Mouse (Mus musculus): ENCODE results near the gene Scrn1.

Scrn1 gene

DNA sequence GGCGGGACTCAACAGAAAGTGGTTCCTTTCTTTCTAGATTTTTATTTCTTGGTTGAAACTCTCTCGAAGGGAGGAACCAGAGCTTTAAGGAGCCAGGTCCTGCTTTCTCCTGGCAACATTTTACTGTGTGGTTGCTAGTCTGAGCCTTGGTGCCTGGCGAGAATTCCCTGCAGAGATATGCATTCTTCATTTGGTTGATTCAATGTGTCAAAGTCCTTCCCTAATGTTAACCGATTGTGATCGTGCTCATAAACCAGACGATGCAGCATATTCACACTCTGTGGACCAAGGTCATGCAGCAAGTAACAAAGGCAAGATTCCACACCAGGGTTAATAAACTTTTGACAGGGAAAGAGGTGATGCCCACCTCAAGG is 244 bp upstream of the Scrn1 start:
- DNase-seq (ENCODE audit: low spot score in 2 of 2): no peak

DNA sequence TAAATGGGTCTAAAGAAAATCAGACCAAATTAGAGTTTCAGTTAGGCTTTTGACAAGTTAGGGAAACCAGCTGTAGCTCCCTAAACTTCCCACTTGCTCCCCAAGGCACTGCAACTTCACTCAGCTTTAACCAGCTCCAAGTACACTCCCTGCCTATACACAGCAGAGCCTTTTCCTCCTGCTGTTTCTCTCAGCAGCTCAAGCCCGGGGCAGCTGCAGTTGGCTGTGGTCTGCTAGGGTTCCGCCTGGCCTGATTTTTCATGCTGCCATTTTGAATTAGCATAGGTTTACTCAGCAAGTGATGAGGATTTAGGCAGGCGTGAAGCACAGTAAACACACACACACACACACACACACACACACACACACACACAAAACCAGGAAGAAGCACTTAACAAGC is 1.3 kb downstream of the Scrn1 start:
- DNase-seq (ENCODE audit: low spot score in 2 of 2): no peak

DNA sequence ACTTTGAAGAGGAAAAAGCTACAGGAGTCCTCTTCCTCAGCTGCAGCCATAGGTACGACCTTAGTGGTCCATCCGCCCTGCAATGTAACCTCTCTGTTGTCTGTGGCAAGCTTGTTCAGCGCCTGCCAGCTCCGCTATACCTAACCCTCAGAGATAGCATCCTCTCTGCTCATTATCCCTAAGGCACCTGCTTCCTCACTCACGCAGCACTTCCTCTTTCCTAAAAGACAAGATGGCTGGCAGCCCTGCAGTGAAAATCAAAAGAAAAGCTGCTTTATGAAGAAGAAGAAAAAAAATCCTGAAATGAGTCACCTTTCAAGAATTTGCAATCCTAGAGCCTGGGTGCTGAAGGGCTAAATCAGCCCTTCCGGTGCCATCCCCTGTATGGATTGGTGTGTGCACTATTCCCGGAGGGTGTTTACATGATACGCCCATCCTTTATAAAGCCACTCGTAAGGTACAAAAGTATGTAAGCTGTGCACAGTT is 1.7 kb downstream of the Scrn1 start:
- no peak for DNase-seq (ENCODE audit: low spot score in 2 of 2)

DNA sequence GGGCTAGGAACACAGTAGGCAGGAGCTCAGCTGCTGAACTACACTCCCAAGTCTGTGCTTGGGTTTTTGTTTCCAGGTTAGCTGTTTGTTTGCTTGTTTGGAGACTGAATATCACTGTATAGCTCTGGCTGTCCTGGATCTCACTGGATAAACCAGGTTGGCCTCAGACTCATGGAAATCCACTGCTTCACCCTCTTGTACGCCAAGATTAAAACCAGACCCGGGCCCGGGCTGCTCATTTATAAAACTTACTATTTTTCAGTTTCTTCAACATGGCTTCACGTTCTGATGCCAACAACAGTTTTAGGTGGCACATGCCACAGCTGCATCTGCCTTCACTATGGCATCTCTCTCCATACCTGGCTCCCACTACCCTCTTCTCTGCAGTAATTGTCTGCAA is 2.7 kb downstream of the Scrn1 start:
- DNase-seq (ENCODE audit: low spot score in 2 of 2): no peak

DNA sequence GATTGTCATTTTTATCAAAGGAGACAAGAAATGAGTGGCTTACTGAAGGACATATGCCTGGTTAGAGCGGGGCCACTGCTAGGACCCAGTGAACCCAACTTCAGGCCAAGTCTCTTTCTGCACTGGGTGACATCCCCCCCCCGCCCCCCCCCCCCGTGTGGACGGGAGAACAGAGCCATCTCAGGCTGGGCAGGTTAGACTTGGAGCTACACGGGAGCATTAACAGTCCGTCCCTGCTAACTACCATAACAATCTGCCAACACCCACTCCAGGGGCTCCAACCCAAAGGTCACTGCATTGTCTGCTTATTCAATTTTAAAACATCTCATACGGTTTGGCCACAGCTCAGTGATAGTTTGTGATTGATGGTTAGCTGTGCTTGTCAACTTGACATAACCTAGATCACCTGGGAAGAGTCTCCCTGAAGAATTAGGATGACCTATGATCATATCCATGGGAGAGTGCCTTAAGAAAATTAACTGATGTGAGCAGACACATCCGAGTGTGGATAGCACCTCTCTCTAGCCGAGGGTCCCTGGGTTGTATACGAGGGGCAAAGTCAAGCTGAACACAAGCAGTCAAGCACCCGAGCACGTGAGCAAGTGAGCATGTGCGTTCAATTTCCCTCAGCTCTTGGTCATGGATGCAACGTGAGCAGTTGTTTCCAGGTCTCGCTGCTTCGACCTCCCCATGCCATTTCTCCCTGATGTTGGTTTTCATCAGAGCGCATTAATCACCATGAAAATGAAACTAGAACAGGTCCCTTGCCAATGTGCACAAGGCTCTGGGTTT is 4.1 kb downstream of the Scrn1 start:
- no peak for DNase-seq (ENCODE audit: low spot score in 2 of 2)

DNA sequence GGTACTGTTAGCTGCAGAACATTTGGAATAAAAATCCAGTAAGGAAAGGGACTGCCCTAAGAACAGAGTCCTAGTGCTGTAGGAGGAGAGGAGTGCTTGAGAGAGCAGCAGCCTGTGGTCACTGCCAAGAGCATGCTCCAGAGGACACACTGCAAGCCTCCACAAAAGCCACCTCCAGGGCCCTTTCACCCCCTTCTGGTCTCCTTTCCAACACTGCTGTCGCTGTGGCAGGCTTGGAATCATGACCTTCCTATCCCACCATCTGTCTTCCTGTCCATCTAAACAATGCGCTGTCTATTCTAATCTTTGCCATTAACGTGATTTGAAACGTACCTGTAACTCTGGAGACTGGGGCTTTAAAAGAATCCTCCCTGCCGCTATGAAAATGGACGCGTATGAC is 7.8 kb downstream of the Scrn1 start:
- DNase-seq (ENCODE audit: low spot score in 2 of 2): no peak

DNA sequence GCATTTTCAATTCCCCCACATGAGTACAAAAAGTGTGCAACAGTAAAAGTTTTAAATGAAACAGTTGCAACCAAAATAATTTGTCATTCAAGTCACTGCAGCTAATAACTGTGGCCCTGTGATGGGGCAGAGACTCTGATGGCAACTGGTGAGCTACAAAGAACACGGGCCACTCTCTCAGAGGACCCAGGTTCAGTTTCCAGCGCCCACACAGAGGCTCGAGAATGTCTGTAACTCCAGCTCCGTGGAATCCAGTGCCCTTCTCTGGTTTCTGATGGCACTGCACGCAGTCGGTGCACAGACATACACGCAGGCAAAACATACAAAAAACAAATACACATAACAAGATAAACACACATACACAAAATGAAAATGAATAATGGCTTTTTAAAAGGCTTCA is 8.6 kb downstream of the Scrn1 start:
- DNase-seq (ENCODE audit: low spot score in 2 of 2): no peak

DNA sequence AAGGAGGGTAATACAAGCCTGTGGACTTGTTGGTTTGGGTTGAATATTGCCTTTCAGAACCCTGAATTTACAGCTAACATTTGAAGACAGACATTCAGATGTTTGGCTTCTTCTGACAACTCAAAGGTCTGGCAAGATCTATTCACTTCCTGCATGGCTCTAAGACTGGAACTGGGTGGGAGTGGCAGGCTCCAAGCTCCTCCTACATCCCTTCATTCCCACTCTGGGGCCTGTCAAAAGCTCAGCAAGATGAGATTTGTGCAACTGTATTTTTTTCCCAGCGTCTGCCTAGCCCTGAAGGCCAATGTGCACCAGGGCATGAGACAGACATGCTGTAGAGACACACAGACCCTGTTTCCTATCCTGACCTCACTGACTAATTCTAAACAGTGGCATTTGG is 10.5 kb downstream of the Scrn1 start:
- DNase-seq (ENCODE audit: low spot score in 2 of 2): no peak

DNA sequence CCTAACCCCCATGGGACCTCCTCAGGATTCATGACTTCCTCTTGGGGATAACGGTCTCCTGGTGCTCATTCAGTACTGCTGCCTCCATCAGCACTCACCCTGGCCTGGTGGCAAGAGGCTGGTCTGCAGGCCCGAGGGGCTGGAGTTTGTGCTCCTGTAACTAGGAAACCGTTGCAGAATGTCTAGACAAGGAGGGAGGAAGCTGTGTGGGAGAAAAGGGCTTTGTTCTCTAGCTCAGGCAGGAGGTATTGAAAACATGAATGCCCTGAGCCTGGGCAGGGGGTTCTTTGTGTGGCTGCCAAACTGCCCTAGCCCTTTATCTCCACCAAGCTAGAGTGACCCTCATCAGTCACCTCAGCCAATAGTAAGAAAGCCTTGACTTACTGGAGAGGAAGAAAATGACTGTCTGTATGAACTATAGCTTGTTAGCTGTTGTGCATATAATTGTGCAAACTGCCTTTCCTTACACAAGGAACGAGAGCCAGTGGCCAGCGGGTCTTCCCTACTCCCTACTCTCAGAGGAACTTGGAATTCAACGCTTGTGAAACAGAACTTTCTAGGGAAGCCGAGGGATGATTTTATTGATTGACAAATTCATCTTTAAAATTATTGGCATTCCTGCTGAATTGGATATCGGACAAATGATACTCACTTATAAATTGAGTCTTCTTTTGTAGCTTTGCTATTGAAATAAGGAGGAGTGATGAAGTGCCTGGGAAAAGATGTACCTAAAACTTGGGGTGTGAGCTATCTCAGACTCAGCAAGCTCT is 11.8 kb downstream of the Scrn1 start:
- no peak for DNase-seq (ENCODE audit: low spot score in 2 of 2)

DNA sequence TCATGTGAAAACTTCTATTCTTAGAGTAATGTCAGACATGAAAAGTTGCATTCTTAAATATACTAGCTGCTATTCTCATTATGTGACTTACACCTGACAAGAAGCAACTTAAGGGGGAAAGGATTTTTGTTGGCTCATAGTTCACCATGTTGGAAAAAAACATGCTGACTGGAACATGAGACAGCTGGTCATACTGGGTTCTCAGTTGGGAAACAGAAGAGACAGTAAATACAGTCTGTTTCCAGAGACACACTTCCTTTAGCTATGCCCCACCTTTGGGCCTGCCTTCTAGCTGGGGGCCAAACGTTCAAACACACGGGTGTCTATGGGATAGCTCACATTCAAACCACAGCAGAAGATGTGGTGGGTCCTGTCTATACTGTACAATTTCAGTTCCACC is 12.7 kb downstream of the Scrn1 start:
- DNase-seq (ENCODE audit: low spot score in 2 of 2): no peak

DNA sequence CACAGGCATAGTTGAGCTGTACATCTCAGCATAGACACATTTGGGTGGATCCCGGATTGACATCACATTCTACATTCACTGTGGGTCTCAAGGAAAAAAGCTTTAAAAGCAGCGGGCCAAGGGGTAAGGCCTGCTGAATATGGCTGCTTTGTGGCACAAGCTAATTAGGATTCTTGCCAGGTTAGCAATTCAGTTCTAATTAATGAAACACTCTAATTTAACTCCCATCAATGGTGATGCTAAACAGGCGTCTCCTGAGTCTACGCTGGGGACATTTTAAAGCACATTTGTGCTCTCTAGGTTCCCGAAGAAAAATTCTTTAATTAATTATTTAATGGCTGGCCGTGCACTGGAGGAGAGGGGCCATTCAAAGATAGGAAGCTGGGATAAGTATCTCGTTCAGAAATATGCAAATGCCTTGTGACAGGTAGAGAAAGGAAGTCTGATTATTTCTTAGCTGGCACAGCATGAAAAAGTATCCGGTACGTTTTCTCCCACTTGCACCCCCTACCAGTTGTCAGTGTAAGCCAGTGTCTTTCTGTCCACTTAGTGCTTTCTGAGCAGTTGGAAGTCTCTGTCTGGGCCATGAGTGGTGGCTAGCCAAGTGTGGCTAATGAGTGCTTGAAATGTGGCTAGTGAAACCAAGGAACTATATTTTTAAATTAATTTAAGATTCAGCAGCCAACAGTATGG is 13.4 kb downstream of the Scrn1 start:
- no peak for DNase-seq (ENCODE audit: low spot score in 2 of 2)

DNA sequence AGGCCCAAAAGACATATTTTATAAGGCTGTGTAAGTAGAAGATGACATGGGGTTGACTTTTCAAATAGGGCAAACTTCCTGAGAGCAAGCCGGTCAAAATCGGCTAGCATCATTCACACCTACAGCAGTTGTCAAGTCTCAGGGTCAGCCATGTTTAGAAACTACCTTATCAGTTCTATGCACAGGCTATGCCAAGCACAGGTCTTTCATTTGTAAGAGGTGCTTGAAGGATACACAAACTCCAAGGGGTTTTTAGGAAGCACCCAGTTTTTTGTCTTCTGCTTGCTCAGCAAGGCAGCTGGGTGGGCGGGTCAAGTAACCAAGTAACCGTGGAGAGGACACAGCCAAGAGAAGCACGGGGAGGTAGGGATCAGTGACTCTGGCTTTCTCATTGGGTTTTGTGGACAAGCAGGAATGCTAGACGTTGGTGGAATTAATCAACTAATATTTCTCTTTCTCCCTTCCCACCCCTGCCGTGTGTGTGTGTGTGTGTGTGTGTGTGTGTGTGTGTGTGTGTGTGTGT is 15.4 kb downstream of the Scrn1 start:
- DNase-seq (ENCODE audit: low spot score in 2 of 2): no peak

DNA sequence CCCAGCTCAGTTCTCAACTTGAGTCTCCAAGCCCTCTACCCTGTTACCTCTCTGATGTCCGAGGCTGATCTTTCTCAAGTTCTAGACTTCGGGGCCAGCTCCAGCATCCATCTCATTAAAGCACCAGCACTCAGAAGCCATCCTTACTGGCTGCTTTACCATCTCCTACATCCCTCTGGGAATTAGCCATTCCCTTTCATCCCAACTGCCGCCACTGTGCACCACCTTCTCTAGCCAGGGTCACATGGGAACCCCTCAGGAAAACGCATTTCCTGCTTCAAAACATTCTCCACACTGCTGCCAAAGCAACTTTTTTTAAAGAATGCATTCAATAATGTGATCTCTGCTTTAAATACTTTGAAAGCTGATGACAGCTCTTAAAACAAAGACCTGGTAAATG is 17.0 kb downstream of the Scrn1 start:
- DNase-seq (ENCODE audit: low spot score in 2 of 2): no peak

DNA sequence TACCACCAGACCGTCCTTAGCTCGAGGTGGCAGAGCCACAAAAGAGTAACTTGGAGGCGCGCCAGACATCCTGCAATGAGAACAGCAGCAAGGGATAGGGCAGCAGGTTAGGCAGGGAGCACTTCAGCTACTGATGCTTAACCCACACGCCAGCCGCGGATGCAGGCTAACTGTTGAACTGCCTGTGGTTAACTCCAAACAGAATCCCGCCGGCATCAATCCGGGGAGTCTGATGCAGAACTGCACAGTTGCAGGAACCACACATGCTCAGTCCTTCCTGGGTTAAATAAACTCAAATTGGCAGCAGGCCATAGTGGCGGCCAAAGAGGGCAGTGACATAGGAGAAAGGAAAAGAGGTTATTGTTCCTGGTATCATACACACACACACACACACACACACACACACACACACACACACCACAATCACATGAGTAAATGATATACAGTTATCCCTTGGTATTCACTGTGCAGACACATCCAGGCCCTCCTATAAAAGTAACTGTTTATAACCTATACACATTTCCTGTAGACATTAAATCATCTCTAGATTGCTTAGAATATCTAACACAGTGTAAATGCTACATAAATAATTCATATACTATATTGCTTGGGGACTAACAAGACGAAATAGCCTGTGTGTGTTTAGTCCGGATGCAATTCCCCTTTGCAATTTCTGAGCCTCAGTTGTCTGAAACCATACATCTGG is 17.8 kb downstream of the Scrn1 start:
- DNase-seq (ENCODE audit: low spot score in 2 of 2): no peak

DNA sequence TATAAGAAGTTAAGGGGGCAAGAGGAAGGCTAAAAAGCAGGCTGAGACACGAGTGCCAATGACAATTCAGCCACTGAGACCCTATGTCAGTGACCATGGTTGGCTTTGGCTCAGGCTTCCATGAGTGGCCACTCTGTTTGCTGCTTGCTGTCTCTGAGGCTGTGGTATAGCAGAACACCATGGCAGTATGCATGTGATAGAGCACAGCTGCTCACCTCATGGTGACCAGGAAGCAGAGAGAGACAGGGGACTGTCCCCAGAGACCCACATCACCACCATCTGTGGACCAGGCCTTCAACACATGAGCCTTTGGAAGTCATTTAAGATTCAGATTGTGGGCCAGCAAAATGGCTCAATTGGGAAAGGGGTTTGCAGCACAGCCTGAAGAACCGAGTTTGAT is 22.6 kb downstream of the Scrn1 start:
- no peak for DNase-seq (ENCODE audit: low spot score in 2 of 2)

DNA sequence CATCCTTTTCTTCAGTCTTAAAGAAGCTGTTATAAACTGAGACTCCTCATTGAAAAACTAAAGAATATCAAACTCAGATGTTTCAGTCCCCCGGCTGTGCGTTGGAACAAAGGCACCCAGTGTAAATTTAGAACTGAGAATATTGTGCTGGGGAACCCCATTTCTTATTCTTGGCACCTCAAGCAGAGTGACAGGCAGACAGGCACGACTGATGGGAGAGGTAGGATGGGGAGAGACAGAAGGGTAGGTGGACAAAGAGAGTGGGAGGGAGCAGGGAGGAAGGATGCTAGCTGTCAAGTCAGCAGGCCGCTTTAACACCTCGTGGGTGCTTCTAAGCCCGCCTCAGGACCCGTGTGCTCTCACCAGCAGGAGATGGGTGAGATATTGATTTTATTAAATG is 23.5 kb downstream of the Scrn1 start:
- DNase-seq (ENCODE audit: low spot score in 2 of 2): no peak

DNA sequence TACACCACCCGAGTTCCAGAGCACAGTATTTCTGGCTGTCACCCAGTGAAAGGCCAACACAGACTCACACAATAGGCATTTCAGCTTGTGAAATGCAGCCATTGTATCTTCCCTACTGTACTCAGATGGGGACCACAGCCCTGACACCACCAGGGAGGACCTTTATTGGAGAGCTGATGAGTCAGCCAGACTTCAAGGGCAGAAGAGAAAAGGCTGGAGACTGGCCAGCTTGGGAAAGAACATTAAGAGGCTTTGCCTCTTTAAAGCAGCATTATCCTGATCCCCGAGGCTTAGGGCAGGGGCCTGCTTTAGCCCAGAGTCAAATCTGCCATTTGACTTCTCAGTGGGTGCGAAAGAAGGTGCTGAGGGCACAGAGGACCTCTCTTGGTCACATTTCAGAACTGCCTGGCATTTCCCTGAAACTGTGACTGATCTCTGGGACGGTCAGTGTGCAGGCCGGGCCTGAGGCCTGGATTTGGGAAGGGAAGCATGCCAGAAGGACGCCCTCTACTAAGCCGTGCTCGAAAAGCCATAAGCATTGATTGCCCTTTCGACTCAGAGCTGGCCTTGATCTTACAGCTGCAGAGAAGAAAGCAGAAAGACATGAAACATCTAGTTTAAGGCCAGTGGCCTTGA is 25.9 kb downstream of the Scrn1 start:
- no peak for DNase-seq (ENCODE audit: low spot score in 2 of 2)

DNA sequence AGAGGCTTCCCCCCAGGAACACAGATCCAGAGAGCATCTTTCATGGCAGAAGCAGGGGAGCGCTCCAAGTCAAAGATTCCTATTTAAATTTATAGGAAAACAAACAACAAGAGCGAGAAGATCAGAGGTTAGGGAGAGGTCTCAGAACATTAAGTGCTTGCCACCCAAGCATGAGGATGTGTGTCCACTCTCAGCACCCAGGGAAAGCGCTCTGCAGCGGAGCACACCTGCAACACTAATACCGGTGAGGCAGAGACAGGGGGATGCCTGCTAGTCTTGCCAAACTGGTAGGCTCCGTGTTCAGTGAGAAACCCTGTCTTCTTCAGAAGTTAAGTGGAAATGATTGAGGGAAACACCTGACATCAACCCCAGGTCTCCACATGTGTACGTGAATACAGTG is 26.9 kb downstream of the Scrn1 start:
- no peak for DNase-seq (ENCODE audit: low spot score in 2 of 2)

DNA sequence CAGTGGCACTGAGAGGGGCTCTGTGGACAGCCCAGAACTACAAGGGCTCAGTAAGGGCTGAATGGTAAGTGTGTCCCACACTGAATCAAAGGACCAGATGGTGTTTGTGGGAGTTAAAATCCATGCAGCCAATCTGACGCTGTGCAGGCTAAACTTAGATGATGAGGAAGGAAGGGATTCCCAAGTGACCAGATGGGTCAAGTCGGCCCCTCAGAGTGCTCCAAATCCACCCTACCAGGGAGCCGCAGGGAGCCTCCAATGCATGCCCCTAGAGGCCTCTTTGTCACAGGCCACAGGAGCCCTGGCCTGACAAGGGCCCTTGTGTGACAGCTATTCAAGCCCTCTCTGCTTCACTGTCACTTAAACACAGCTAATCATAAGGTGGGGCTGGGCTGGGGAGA is 27.5 kb downstream of the Scrn1 start:
- DNase-seq (ENCODE audit: low spot score in 2 of 2): no peak

DNA sequence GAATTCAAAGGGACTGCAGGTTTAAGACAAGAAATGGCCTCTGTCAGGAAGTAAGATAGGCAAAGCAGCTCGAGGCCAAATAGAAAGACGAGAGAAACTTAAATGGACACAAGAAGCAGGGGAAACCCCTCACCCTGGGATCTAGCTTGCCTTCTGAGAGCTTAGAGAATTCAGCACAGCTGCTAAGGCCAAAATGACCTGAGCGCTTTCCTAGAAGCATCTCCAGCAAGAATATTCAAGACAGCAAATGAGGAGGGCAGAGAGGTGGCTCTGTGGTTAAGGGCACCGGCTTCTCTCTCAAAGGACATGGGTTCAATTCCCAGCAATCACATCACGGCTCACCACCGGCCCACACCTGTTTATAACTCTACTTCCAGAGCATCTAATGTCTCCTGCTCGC is 29.2 kb downstream of the Scrn1 start:
- no peak for DNase-seq (ENCODE audit: low spot score in 2 of 2)

DNA sequence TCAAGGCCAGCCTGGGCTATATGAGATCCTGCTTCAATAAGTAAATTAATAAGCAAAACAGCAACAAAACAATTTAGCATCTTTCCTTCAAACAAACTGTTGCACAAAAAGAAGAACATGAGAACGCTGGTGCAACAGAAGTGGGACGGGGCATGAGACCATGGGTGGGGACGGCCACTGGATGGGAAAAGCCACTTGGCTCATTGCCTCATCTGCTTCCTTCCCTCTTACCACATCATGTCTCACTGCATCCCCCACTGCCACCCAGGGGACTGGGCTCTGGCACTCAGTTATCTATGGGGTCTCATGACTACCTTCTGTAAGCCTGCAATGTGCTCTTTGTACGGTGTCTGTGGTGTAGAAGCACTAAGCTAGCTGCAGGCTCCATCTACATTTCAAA is 30.8 kb downstream of the Scrn1 start:
- DNase-seq (ENCODE audit: low spot score in 2 of 2): no peak
